In the genomic region with DNA sequence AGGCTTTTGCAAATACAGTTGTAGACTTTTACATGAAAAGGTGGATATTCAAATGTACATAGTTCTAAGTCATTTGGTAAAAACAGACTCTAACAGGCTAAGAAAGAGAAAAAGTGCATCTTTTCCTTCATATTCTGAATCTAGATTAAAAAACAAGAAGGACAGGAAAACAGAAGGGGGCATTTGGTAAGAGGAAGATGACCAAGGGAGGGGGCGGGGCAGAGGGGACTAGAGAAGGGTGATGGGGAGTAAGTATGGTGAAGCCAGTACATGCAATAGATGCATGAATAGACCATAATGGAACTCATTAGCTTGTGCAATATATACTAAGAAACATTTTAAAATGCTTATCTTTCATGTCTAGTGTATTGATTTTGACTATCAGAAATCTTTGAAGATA, we compare ENCODE assay signal across 25 mouse cellular contexts. TPM values are rescaled to one million over a fixed set of nuclear protein-coding genes. Genes with fewer than 3 reads are reported as not detected.
DNase-seq lines count a peak whose midpoint lies in the region; ATAC-seq lines count a peak whose summit lies in the region.
"Had no signal": no experiment of that assay in that cellular context is flagged by ENCODE, and none has a peak within 500 bp of the region (broad histone marks: within the 10 kb centered on the region; RNA-seq: fewer than 3 reads in every experiment).

No protein-coding gene starts in this region.

- peak overlapping the region; percentile 16; the same call in 1 of the 2 replicates for H3K4me3 ChIP-seq in hindbrain, embryonic 10.5 days
- no peak overlapping the region for H3K4me3 ChIP-seq in hindbrain, embryonic 14.5 days (replicated peaks; ENCODE audit: low read length)
- H3K4me3 ChIP-seq: embryonic facial prominence, embryonic 15.5 days; heart, embryonic 10.5 days; heart, embryonic 15.5 days; hindbrain, embryonic 15.5 days; left cerebral cortex, adult 2 months; limb, embryonic 12.5 days; liver, embryonic 15.5 days had no signal

- H3K9ac ChIP-seq in hindbrain, embryonic 14.5 days: no peak overlapping the region
- H3K9ac ChIP-seq: embryonic facial prominence, embryonic 15.5 days; heart, embryonic 15.5 days; hindbrain, embryonic 15.5 days; limb, embryonic 12.5 days; liver, embryonic 15.5 days; lung, embryonic 14.5 days had no signal

- H3K9me3 ChIP-seq in hindbrain, embryonic 10.5 days: no peaks in the 10 kb centered on the region
- no peaks in the 10 kb centered on the region for H3K9me3 ChIP-seq in hindbrain, embryonic 14.5 days (ENCODE audit: control insufficient read depth, low read length)
- H3K9me3 ChIP-seq: embryonic facial prominence, embryonic 15.5 days; heart, embryonic 10.5 days; heart, embryonic 15.5 days; hindbrain, embryonic 15.5 days; limb, embryonic 12.5 days; liver, embryonic 15.5 days had no signal

- no peak overlapping the region for H3K4me2 ChIP-seq in hindbrain, embryonic 14.5 days (replicated peaks)
- H3K4me2 ChIP-seq: embryonic facial prominence, embryonic 15.5 days; heart, embryonic 15.5 days; hindbrain, embryonic 15.5 days; limb, embryonic 12.5 days; liver, embryonic 15.5 days; lung, embryonic 14.5 days had no signal

- DNase-seq in embryo, embryonic 10.5 days (ENCODE audit: low spot score): peak; percentile 57
- no peak for DNase-seq in embryo, embryonic 10 days (ENCODE audit: low spot score)
- DNase-seq in hindbrain, embryonic 10.5 days (ENCODE audit: low spot score): no peak
- no peak for DNase-seq in hindbrain, embryonic 14.5 days (ENCODE audit: low spot score)
- DNase-seq in retina, embryonic 14.5 days (ENCODE audit: low spot score): peak; percentile 24
- no peak for DNase-seq in retina, postnatal 1 day
- no peak for DNase-seq in B cell, adult 2 months
- DNase-seq: adrenal gland, postnatal 14 days; cerebellum, adult 11-12 months; cerebellum, postnatal 14 days; gastrocnemius, postnatal 10 days; kidney, adult 11 months; kidney, postnatal 14 days; lung, postnatal 14 days; thymus, postnatal 4 days had no signal

- 55% methylated on average over 1 of the region's 1 CpGs for WGBS in hindbrain, embryonic 10.5 days
- WGBS in hindbrain, embryonic 14.5 days: 24% methylated on average over 1 of the region's 1 CpGs

- H3K4me1 ChIP-seq in hindbrain, embryonic 10.5 days (replicated peaks): peaks cover 49% of the 10 kb centered on the region
- H3K4me1 ChIP-seq in hindbrain, embryonic 14.5 days (replicated peaks; ENCODE audit: control insufficient read depth, insufficient read depth, low read length): peaks cover 15% of the 10 kb centered on the region

- peak overlapping the region; percentile 77 for H3K27ac ChIP-seq in hindbrain, embryonic 10.5 days
- no peak overlapping the region for H3K27ac ChIP-seq in hindbrain, embryonic 14.5 days
- H3K27ac ChIP-seq: embryonic facial prominence, embryonic 15.5 days; heart, embryonic 10.5 days; heart, embryonic 15.5 days; hindbrain, embryonic 15.5 days; left cerebral cortex, adult 2 months; limb, embryonic 12.5 days; liver, embryonic 15.5 days had no signal

- no peaks in the 10 kb centered on the region for H3K36me3 ChIP-seq in hindbrain, embryonic 10.5 days
- H3K36me3 ChIP-seq in hindbrain, embryonic 14.5 days (replicated peaks; ENCODE audit: control insufficient read depth, insufficient read depth): no peaks in the 10 kb centered on the region
- H3K36me3 ChIP-seq: embryonic facial prominence, embryonic 15.5 days; heart, embryonic 15.5 days; hindbrain, embryonic 15.5 days; limb, embryonic 12.5 days; liver, embryonic 15.5 days had no signal

- ATAC-seq in hindbrain, embryonic 14.5 days (ENCODE audit: low FRiP score): no peak
- ATAC-seq: CD4-positive, CD25-positive, alpha-beta regulatory T cell, adult 4 months; inflammation-experienced regulatory T-cells, adult 6 months had no signal

- no peaks in the 10 kb centered on the region for H3K27me3 ChIP-seq in hindbrain, embryonic 10.5 days (ENCODE audit: insufficient read depth, poor library complexity, severe bottlenecking)
- no peaks in the 10 kb centered on the region for H3K27me3 ChIP-seq in hindbrain, embryonic 14.5 days (ENCODE audit: control insufficient read depth, insufficient read depth, low read length)
- H3K27me3 ChIP-seq: embryonic facial prominence, embryonic 15.5 days; heart, embryonic 15.5 days; hindbrain, embryonic 15.5 days; limb, embryonic 12.5 days; liver, embryonic 15.5 days had no signal

RNA-seq across cellular contexts. Expression of a gene that starts 5.4 kb away (rescaled TPM):
- 65.0 and 66.0 TPM in 2 replicates for polyA plus RNA-seq in hindbrain, embryonic 10.5 days (2016; fragmentation: Nextera tagmentation; extraction: Ambion mirVana)
- 26.8 and 33.1 TPM in 2 replicates for polyA plus RNA-seq in hindbrain, embryonic 14.5 days (2014; fragmentation: Nextera tagmentation; extraction: Ambion mirVana)

RNA-seq across cellular contexts. Expression of a gene that starts 11.5 kb away (rescaled TPM):
- 19.3 and 21.9 TPM in 2 replicates for polyA plus RNA-seq in hindbrain, embryonic 10.5 days (2016; fragmentation: Nextera tagmentation; extraction: Ambion mirVana)
- 4.9 and 5.4 TPM in 2 replicates for polyA plus RNA-seq in hindbrain, embryonic 14.5 days (2014; fragmentation: Nextera tagmentation; extraction: Ambion mirVana)

RNA-seq across cellular contexts. Expression of a gene that starts 22.9 kb away (rescaled TPM):
- 17.5 and 22.5 TPM in 2 replicates for polyA plus RNA-seq in hindbrain, embryonic 10.5 days (2016; fragmentation: Nextera tagmentation; extraction: Ambion mirVana)
- polyA plus RNA-seq in hindbrain, embryonic 14.5 days (2014; fragmentation: Nextera tagmentation; extraction: Ambion mirVana): 5.7 and 6.3 TPM in 2 replicates

Comparison
In these comparisons a context has a peak if more than half of its experiments do, and no peak if none do; other contexts are left out.
1. DNase-seq: peak in embryo, embryonic 10.5 days (single experiment) and retina, embryonic 14.5 days (single experiment); none in embryo, embryonic 10 days (single experiment), hindbrain, embryonic 10.5 days (single experiment), hindbrain, embryonic 14.5 days (single experiment), retina, postnatal 1 day (single experiment) and B cell, adult 2 months (0 of 2).